Mouse (Mus musculus) kidney, postnatal 0 days (tissue): ENCODE results near the gene Trpv2. TPM values are rescaled to one million over a fixed set of nuclear protein-coding genes. Genes with fewer than 3 reads are reported as not detected.

Source experiments
- ATAC-seq: fragments of 200-750 bp; cut with Nextera tagmentation; replicated peaks from 2 replicates; pipeline ENCODE4 v1.8.0; 2017; ENCODE audit warnings: low read depth, moderate number of reproducible peaks, moderate TSS enrichment, moderate library complexity; ENCODE audit not compliant: low FRiP score
- DNase-seq: peaks from one replicate; pipeline ENCODE4 v3.0.0-alpha.2; 2016; ENCODE audit warnings: low spot score
- H3K27ac ChIP-seq: fragments of 300-500 bp; sonication (generic); 2 replicates; pipeline ENCODE4 v1.5.1; 2014; ENCODE audit warnings: mild to moderate bottlenecking
- H3K27me3 ChIP-seq: fragments of 300-500 bp; sonication (generic); 2 replicates; pipeline ENCODE4 v1.6.1; 2014; ENCODE audit warnings: low read length, mixed read lengths; ENCODE audit not compliant: insufficient read depth
- H3K36me3 ChIP-seq: fragments of 300-500 bp; sonication (generic); 2 replicates; pipeline ENCODE4 v1.6.1; 2014; ENCODE audit warnings: low read length, mixed read lengths; ENCODE audit not compliant: insufficient read depth
- H3K4me1 ChIP-seq: fragments of 300-500 bp; sonication (generic); replicated peaks from 2 replicates; pipeline ENCODE4 v1.6.1; 2014; ENCODE audit warnings: antibody characterized with exemption, low read length, mixed read lengths; ENCODE audit not compliant: insufficient read depth
- H3K4me2 ChIP-seq: fragments of 300-500 bp; sonication (generic); 2 replicates; pipeline ENCODE4 v1.6.1; 2014; ENCODE audit warnings: mild to moderate bottlenecking, low read length, moderate library complexity, mixed read lengths
- H3K4me3 ChIP-seq: fragments of 300-500 bp; sonication (generic); replicated peaks from 2 replicates; pipeline ENCODE4 v1.5.1; 2014; ENCODE audit warnings: low read depth, low read length
- H3K9ac ChIP-seq: fragments of 300-500 bp; sonication (generic); 2 replicates; pipeline ENCODE4 v1.6.1; 2014; ENCODE audit warnings: low read depth, low read length
- H3K9me3 ChIP-seq: fragments of 300-500 bp; sonication (generic); replicated peaks from 2 replicates; pipeline ENCODE4 v1.6.1; 2016; ENCODE audit warnings: low read length, inconsistent platforms, mixed read lengths
- CTCF ChIP-seq: IDR thresholded peaks from 2 replicates; pipeline ENCODE4 v1.5.1; 2016; ENCODE audit warnings: antibody characterized with exemption, low read depth, mild to moderate bottlenecking, moderate library complexity
- WGBS: fragments of 180-500 bp; shearing (Covaris S2); extraction: QIAGEN DNeasy Blood & Tissue Kit; methylation state at CpG from one replicate; pipeline ENCODE4 v1.1.7; 2014; 5-methylcytosine and 5-hydroxymethylcytosine counted together
- polyA plus RNA-seq: library from polyadenylated mRNA; unstranded; fragments of >200 nt; fragmentation: Nextera tagmentation; extraction: Ambion mirVana; gene quantifications from 2 replicates; pipeline ENCODE4 v1.2.1, GENCODE M21; 2015

The Trpv2 gene
- polyA plus RNA-seq, 1 experiment from 2014 or later = 1.7 TPM

DNA sequence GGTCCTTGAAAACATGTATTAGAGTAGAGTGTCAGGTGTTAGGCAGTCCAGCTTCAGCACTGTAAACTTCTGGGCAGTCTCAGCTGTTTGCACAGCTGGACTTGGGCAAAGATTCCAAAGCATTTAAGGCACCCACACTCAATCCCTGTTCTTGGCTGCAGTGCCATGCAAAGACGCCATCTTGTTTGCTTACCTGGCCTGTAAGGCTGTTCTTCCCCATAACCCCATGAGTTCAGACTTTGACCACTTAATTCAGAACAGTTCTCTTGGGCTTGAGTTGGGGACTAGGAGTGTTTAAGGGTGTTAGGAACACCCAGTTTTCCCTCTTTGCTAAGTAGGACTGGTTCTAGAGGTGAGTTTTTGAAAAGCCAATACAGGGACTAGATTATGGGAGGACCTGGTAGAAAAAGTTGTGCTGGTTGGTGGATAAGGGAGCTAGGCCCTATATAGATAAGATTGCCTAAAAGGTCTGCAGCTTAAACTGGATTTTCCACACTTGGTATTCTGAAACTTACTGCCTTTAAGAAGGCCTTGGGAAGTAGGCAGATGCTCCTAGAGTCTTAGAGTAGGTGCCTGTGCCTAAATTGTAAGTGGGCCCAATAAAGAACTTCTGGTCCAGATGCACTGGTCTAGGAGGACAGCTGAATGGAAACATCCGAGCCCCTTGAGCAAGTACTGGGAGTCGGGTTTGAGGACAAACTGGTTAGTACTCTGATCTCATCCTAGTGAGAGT lies 30.8 kb downstream of the Trpv2 start:
- no peaks in the 10 kb centered on the region for H3K27me3 ChIP-seq
- WGBS = 23% methylated on average over 3 of the region's 3 CpGs
- peaks cover 29% of the 10 kb centered on the region for H3K36me3 ChIP-seq
- peak overlapping the region; percentile 67; the same call in 1 of the 2 replicates for H3K4me2 ChIP-seq
- DNase-seq = no peak
- H3K27ac ChIP-seq = no peak overlapping the region
- 0 out of 2 replicates have a peak overlapping the region, but pooled peaks have one; percentile 69 for H3K4me3 ChIP-seq
- 0 out of 2 replicates have a peak, but pooled peaks cover 6% of the 10 kb centered on the region for H3K4me1 ChIP-seq
- no peak for ATAC-seq
- no peaks in the 10 kb centered on the region for H3K9me3 ChIP-seq
- no peak overlapping the region for H3K9ac ChIP-seq
- TF ChIP-seq CTCF = no peak

GRCm38 (mm10) chr11:62605619-62606298 lies 31.5 kb downstream of the Trpv2 start:
- H3K4me2 ChIP-seq = peak overlapping the region; percentile 67; the same call in 1 of the 2 replicates
- H3K4me1 ChIP-seq = 0 out of 2 replicates have a peak, but pooled peaks cover 6% of the 10 kb centered on the region
- ATAC-seq = no peak; the same call in 1 of the 2 replicates
- no peak overlapping the region for H3K4me3 ChIP-seq
- 0 out of 2 replicates have a peak overlapping the region, but pooled peaks have one; percentile 25 for H3K27ac ChIP-seq
- no peak for TF ChIP-seq CTCF
- no peaks in the 10 kb centered on the region for H3K9me3 ChIP-seq
- WGBS = 47% methylated on average over 10 of the region's 10 CpGs
- peaks cover 29% of the 10 kb centered on the region for H3K36me3 ChIP-seq
- no peak for DNase-seq
- H3K27me3 ChIP-seq = no peaks in the 10 kb centered on the region
- H3K9ac ChIP-seq = no peak overlapping the region

GRCm38 (mm10) chr11:62606299-62607169 lies 32.2 kb downstream of the Trpv2 start:
- Histone ChIP-seq H3K9me3 (no peaks in the 10 kb centered on the region), H3K27me3 (no peaks in the 10 kb centered on the region), H3K36me3 (peaks cover 29% of the 10 kb centered on the region), H3K27ac (no peak overlapping the region), H3K4me1 (0 out of 2 replicates have a peak, but pooled peaks cover 6% of the 10 kb centered on the region), H3K4me2 (no peak overlapping the region), H3K4me3 (no peak overlapping the region), H3K9ac (no peak overlapping the region)
- ATAC-seq = no peak
- WGBS = 53% methylated on average over 10 of the region's 10 CpGs
- TF ChIP-seq CTCF = no peak
- DNase-seq = no peak

DNA sequence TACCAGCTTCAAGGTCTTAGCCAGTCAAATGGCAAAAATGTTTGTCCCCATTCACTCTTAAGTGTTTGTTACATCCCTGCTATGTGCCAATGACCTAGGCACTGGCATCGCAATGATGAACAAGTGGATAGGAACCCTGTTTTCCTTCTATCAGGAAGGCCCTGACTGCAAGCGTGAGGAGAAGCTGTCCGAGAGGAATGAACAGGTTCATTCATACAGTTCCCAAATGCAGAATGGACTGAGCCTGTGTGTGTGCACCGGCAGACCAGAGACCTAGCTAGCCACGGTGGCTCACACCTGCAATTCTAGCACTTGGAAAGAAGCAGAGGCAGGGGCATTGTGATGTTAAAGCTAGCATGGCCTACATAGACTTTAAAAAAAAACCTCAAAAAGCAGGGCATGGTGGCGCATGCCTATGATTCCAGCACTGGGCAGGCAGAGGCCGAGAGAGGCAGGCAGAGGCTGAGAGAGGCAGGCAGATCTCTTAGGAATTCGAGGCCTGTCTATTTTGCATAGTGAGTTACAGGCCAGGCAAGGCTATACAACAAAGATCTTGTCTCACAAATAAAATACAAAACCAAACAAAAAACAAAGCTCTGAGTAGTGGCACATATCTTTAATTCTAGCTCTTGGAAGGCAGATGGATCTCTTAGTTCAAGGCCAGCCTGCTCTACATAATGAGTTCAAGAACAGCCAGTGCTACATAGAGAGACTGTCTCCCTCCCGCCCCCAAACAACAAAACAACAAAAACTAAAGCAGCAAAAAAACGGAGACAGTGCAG lies 33.1 kb downstream of the Trpv2 start:
- no peak overlapping the region for H3K4me3 ChIP-seq
- DNase-seq (no peak), ATAC-seq (no peak)
- no peak for TF ChIP-seq CTCF
- H3K27ac ChIP-seq = no peak overlapping the region
- no peaks in the 10 kb centered on the region for H3K27me3 ChIP-seq
- H3K4me2 ChIP-seq = no peak overlapping the region
- H3K4me1 ChIP-seq = 0 out of 2 replicates have a peak, but pooled peaks cover 6% of the 10 kb centered on the region
- no peaks in the 10 kb centered on the region for H3K9me3 ChIP-seq
- peaks cover 29% of the 10 kb centered on the region for H3K36me3 ChIP-seq
- WGBS = 62% methylated on average over 10 of the region's 10 CpGs
- H3K9ac ChIP-seq = no peak overlapping the region

DNA sequence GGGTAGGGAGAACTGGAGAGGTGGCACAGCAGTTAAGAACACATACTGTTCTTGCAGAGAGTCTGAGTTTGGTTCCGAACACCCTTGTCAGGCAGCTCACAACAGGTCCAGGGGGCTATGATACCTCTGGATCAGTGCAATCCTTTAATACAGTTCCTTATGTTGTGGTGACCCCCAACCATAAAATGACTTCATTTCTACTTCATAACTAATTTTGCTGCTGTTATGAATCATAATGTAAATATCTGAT lies 33.6 kb downstream of the Trpv2 start:
- WGBS = 94% methylated on average over 1 of the region's 1 CpGs
- Histone ChIP-seq H3K4me2 (no peak overlapping the region), H3K4me1 (0 out of 2 replicates have a peak, but pooled peaks cover 6% of the 10 kb centered on the region), H3K36me3 (peaks cover 32% of the 10 kb centered on the region), H3K9me3 (no peaks in the 10 kb centered on the region), H3K9ac (no peak overlapping the region), H3K27me3 (no peaks in the 10 kb centered on the region), H3K4me3 (no peak overlapping the region), H3K27ac (no peak overlapping the region)
- ATAC-seq = no peak
- no peak for TF ChIP-seq CTCF
- DNase-seq = no peak
